Mouse (Mus musculus): ENCODE data around the gene Tmem218. TPM values are rescaled to one million over a fixed set of nuclear protein-coding genes. Genes with fewer than 3 reads are reported as not detected.

Gene Tmem218
- total RNA-seq, 2 experiments from 2014 or later: 8.9 to 9.4 TPM

Other genes starting within 250 kb of the Tmem218 start
- gene Pknox2, start 60.8 kb upstream of the Tmem218 start, total RNA-seq (2021): 10 to 100 TPM; 76.7 to 78.9 TPM
- gene Slc37a2, start 47.5 kb downstream of the Tmem218 start, total RNA-seq (2021): 1 to 10 TPM; 1.4 to 2.1 TPM
- 1 to 10 TPM; 1.5 to 2.2 TPM for gene Ccdc15, start 140.2 kb downstream of the Tmem218 start, total RNA-seq (2021)
- 10 to 100 TPM; 56.9 to 63.7 TPM for gene Hepacam, start 159.1 kb downstream of the Tmem218 start, total RNA-seq (2021)
- 1 to 10 TPM; 6.7 to 7.3 TPM for gene Robo4, start 193.7 kb downstream of the Tmem218 start, total RNA-seq (2021)
- gene Robo3, start 225.0 kb downstream of the Tmem218 start, total RNA-seq (2021): 10 to 100 TPM; 33.4 to 33.6 TPM